Mouse (Mus musculus): Measurements from ENCODE around the gene Sdhaf3.
"Not testable (repeated sequence)": the region's sequence is repeated elsewhere in the genome, so short reads cannot be mapped to it uniquely, and the experiment has no call there.

Gene Sdhaf3

GRCm38 (mm10) chr6:6955764-6956561, at the start of gene Sdhaf3:
Gene Sdhaf3, plus strand, starts transcription at chr6:6956004.
- DNase-seq (ENCODE audit: low read depth, low spot score), result peak; percentile 99

- DNase-seq (ENCODE audit: low read depth, low spot score), result peak; percentile 43
Observed at GRCm38 (mm10) chr6:6909586-6909985, 46.2 kb upstream of the Sdhaf3 start.

GRCm38 (mm10) chr6:6914304-6914703, 41.5 kb upstream of the Sdhaf3 start:
- DNase-seq (ENCODE audit: low read depth, low spot score), result no peak

- DNase-seq (ENCODE audit: low read depth, low spot score), result peak; percentile 84
Observed at GRCm38 (mm10) chr6:6914849-6915525, 40.8 kb upstream of the Sdhaf3 start.

- DNase-seq (ENCODE audit: low read depth, low spot score), result no peak
Observed at GRCm38 (mm10) chr6:6915526-6915915, 40.3 kb upstream of the Sdhaf3 start.

- no peak for DNase-seq (ENCODE audit: low read depth, low spot score)
Observed at GRCm38 (mm10) chr6:6917334-6917733, 38.5 kb upstream of the Sdhaf3 start.

- DNase-seq (ENCODE audit: low read depth, low spot score), result no peak
Observed at GRCm38 (mm10) chr6:6925264-6925663, 30.5 kb upstream of the Sdhaf3 start.

GRCm38 (mm10) chr6:6930831-6931230, 25.0 kb upstream of the Sdhaf3 start:
- DNase-seq (ENCODE audit: low read depth, low spot score), result no peak

- no peak for DNase-seq (ENCODE audit: low read depth, low spot score)
Observed at GRCm38 (mm10) chr6:6931507-6931906, 24.3 kb upstream of the Sdhaf3 start.

- DNase-seq (ENCODE audit: low read depth, low spot score), result no peak
Observed at GRCm38 (mm10) chr6:6940845-6941244, 15.0 kb upstream of the Sdhaf3 start.

GRCm38 (mm10) chr6:6942813-6943212, 13.0 kb upstream of the Sdhaf3 start:
- DNase-seq (ENCODE audit: low read depth, low spot score), result peak; percentile 41

GRCm38 (mm10) chr6:6947650-6948049, 8.2 kb upstream of the Sdhaf3 start:
- DNase-seq (ENCODE audit: low read depth, low spot score), result no peak

GRCm38 (mm10) chr6:6955395-6955763, 425 bp upstream of the Sdhaf3 start:
- no peak for DNase-seq (ENCODE audit: low read depth, low spot score)

GRCm38 (mm10) chr6:6959234-6959633, 3.4 kb downstream of the Sdhaf3 start:
- not testable (repeated sequence) for DNase-seq (ENCODE audit: low read depth, low spot score)

GRCm38 (mm10) chr6:6997226-6997946, 41.6 kb downstream of the Sdhaf3 start:
- DNase-seq (ENCODE audit: low read depth, low spot score), result no peak

GRCm38 (mm10) chr6:6997956-6998355, 42.2 kb downstream of the Sdhaf3 start:
- no peak for DNase-seq (ENCODE audit: low read depth, low spot score)

GRCm38 (mm10) chr6:6999015-6999414, 43.2 kb downstream of the Sdhaf3 start:
- no peak for DNase-seq (ENCODE audit: low read depth, low spot score)

- DNase-seq (ENCODE audit: low read depth, low spot score), result peak; percentile 54
Observed at GRCm38 (mm10) chr6:7003085-7003484, 47.3 kb downstream of the Sdhaf3 start.

GRCm38 (mm10) chr6:7004005-7004404, 48.2 kb downstream of the Sdhaf3 start:
- peak; percentile 80 for DNase-seq (ENCODE audit: low read depth, low spot score)

GRCm38 (mm10) chr6:7038087-7038486, 82.3 kb downstream of the Sdhaf3 start:
- no peak for DNase-seq (ENCODE audit: low read depth, low spot score)

GRCm38 (mm10) chr6:7038835-7039234, 83.0 kb downstream of the Sdhaf3 start:
- DNase-seq (ENCODE audit: low read depth, low spot score), result no peak

- DNase-seq (ENCODE audit: low read depth, low spot score), result no peak
Observed at GRCm38 (mm10) chr6:7041912-7042311, 86.1 kb downstream of the Sdhaf3 start.

Measured in 3T3-L1 (cell line).